Mouse (Mus musculus) frontal cortex, postnatal 36 days (tissue): Measurements from ENCODE around the gene Cxcr2.

ENCODE experiments used
- DNase-seq, 2 experiments: peaks; one replicate each; pipeline ENCODE4 v3.0.0; 2022; ENCODE audit warnings: low spot score in 2 of 2

The Cxcr2 gene

DNA sequence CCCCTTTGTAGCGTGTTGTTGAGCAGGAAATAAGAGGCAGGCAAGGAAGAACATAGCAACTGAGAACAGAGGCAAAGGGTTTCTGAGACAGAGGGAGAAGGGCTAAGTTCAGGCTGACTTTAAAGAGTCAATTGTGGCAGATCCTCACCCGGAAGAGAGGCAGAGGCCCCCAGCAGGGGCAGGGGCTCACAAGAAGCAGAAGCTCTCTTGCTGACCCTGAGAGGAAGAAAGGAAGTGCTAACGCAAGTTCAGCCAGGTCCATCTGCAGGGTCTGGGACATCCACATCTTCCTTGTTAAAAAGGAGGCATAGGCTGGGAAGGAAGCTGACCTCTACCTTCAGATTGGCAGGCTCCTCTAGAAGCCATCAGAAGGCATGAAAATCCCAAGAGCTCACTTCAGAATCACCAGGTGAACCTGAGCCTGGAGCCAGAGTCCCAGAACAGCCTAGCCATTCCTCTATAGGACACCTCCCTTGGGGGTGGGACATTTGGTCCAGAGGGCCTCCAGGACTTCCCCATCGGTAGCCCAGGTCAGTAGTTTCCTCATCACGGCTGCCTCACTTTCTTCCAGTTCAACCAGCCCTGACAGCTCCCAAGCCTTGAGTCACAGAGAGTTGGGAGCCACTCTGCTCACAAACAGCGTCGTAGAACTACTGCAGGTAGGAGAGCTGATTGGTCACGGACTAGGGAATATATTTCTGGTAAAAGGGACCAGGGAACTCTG, at the start of gene Cxcr2:
Gene Cxcr2 (plus strand): TSS at position 529 of the 724 bp plus-strand sequence.
- no peak for DNase-seq

- DNase-seq = no peak
These were observed 48.1 kb upstream of the Cxcr2 start for GRCm38 (mm10) chr1:74105660-74106059.

- DNase-seq = no peak
These were observed 47.6 kb upstream of the Cxcr2 start for GRCm38 (mm10) chr1:74106214-74106613.

GRCm38 (mm10) chr1:74107931-74108618, 45.7 kb upstream of the Cxcr2 start:
- DNase-seq = no peak

DNA sequence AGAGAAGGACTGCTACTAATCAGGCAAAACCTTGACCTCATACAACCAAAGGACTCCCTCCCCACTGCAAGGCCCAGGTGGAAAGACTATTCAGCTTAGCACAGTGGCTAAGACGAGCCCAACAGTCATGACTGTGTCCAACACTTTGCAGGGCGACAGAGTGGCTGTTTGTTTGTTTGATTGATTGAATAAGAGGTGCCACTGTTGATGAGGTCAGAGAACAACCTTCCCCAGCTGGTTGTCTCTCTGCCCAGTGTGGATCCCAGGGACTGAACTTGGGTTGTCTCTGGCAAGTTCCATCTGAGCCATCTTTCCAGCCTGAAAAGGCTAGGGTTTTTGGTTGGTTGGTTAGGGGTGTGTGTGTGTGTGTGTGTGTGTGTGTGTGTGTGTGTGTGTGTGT, 44.1 kb upstream of the Cxcr2 start:
- DNase-seq = no peak

DNA sequence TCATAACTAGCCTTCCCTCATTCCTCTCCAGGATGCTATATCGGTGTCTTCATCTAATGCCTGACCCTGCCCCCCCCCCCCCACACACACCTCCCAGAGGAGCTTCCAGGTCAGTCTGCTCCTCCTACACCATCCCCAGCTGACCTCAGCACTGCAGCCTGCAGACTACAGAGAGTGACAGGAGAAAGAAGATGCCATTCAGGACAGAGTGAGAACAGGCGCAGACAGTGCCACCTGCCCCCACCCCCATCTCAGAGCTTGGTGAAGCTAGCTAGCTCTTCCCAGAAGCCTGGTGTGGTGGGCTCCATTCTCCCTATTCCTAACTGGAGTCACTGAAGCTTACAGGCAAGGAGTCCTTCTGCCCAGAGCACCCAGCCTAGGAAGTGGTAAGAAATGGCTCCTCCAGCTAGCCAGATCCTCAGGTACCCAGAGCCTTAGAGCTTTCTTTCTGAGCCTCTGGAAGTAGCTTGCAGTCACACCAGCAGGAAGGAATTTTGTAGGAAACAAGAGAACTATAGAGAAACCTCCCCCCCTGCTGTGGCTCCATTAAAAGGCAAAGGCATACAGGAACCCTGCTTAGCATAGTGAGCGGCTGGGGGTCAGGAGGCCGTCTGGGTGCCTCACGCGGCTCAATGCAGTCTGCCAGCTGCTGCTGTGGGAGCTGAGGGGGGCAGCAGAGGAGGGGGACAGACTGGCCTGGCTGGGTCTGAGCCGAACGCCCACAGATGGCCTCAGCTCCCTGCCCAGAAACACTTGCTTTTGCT, 42.7 kb upstream of the Cxcr2 start:
- no peak for DNase-seq

DNA sequence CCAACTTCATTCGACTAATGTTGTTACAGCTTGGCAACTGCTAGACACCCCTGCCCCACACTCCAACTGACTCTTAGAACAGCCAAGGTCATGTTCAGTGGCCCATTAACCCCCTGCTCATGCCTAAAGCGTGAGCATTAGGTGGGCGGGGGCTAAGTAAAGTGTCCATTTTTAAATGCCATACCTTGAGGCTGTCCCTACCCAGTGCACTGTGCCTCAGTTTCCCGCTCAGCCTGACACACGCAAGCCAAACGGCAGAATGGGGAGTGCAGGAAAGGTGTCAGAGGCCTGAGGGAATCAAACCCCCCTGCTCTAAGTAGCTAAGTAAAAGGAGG, 42.1 kb upstream of the Cxcr2 start:
- no peak for DNase-seq

- DNase-seq = no peak
These were observed 40.7 kb upstream of the Cxcr2 start for GRCm38 (mm10) chr1:74113071-74113470.

DNA sequence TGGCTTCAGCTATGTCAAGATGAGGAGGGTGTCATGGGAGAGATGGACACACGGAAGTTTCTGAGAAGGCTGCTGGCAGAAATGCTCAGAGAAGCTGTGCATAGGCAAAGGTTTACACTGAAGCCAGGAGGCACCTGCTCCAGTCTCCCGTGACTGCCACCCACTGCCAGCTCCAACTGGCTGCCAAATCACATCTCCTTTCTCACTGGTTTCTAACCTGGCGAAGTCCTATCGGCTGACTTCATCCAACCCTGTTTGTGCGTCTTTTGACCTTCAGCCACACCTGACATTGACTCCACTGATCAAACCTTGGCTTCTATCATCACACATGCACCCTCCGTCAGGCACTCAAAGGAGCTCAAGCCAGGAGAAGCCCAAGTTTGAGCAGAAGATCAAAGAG, 35.9 kb upstream of the Cxcr2 start:
- no peak for DNase-seq

GRCm38 (mm10) chr1:74119115-74119514, 34.7 kb upstream of the Cxcr2 start:
- DNase-seq = no peak

- no peak for DNase-seq
These were observed 32.7 kb upstream of the Cxcr2 start for GRCm38 (mm10) chr1:74121138-74121537.

- DNase-seq = peak; percentile 66 to 69
These were observed 31.8 kb upstream of the Cxcr2 start for GRCm38 (mm10) chr1:74121821-74122576.

DNA sequence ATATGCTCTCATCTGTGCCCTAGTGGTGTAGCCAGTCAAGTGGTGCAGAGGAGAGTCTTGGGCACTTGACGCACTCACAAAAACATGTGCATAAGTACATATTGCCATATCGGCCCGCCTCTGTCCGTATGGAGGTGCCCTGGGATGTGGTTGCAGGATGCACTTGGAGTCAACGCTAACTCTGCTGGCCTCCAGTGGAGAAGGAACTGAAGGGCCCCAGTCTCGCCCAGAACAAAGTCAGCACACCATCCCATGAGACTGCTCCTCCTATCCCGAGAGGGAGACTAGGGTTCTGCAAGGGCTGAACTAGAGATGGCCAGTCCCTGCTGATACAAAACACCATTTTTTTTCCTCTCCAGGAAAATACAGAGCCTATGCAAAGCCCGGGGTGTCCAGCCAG, 30.6 kb upstream of the Cxcr2 start:
- DNase-seq = no peak

DNA sequence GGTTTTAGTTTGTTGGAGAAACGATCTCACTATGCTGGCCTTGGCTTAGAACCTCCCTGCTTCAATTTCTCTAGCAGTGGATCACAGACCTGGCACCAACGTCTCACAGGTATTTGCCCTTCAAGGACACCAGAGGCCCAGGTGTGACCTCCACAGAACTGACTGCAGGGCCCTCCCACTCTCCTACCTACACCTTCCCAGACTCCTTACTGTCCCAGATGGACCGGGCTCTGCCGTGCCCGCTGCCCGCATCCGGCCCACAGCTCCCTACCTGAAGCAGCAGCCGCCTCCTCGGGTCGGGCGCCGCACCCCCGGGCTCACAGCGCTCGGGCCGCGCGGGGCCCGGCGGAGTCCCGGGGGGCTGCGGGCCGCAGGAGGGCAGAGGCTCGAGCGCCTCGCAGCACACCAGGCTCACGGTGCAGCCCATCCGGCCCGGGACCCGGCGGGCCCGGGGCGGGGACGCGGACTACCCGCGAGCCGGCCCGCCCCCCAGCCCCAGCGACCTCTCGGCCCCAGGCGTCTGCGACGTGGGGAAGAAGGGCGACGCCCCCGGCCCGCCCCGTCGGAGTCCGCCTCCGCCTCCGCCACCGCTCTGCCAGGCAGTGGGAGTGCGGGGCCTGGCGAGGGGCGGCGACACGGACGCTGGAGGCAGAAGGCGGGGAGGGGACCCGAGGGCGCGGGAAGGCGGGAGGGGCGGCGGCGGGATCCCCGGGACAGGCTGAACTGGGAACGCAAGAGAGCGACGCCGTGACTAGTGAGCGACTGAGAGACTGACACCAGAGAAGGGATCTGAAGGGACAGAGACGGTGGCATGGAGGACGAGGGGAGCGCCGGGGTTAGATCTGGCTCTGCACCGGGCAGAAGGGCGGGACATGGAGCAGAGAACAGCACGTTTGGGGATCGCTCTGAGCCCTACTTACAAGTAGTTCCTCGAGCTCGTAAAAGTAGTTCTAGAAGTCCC, 29.5 kb upstream of the Cxcr2 start, which contains the start of gene Tns1:
Gene Tns1 (minus strand): TSS at position 429 of the 961 bp plus-strand sequence.
- no peak for DNase-seq

- peak; percentile 48 to 53 for DNase-seq
These were observed 28.7 kb upstream of the Cxcr2 start, which contains the start of gene Rufy4 for GRCm38 (mm10) chr1:74124991-74125552. TSS of gene Rufy4 (plus strand) at chr1:74125541.

DNA sequence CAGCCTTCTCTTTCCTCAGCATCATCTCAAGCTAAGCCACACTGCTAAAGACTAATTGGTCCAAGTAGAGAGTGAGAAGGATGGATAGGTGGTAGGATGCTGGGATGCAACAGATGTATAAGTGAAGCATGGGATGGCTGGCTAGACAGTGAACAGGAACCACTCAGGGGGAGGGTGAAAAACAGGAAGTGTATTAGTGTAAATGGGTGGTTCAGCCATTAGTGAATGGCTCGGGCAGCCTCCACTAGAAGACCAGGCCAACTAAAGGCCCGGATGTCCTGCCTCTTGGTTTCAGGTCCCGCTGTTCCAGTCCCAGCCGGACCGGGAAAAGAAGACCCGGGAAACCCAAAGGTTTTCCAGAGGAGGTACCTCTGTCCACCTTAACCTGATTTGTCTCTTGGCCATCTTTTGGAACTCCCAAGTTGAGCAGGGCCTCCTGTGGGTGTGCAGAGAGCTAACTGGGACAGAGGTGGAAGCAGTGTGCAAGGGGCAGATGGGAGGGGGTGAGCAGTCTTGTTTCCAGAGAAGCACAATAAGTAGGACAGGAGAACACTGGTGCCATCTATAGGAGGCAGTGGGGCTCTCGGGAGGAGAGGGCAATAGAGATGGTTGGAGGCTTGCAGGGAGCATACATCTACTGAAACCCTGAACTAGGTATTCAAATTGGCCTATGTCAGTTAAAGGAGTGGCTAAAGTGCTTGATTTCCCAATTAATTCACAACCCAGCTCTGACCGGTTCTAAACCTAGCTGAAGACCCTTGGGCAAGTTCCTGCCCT, 22.7 kb upstream of the Cxcr2 start:
- DNase-seq = no peak

DNA sequence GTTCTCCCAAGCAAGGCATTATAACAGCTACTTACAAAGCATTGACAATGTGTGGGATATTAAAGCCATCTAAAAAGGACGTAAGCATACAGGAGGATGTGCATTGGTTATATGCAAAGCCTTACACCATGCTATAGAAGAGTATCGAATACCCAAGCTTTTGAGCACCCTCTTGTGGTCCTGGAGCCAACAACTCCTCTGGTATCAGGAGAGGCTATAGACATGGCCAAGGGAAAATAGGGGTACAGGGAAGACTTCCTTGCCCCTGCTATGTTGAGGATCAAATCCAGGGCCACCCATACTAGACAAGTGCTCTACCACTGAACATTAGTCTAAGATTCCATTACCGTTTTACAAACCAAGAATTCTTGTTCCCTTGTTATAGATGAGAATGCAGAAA, 21.8 kb upstream of the Cxcr2 start:
- no peak for DNase-seq

DNA sequence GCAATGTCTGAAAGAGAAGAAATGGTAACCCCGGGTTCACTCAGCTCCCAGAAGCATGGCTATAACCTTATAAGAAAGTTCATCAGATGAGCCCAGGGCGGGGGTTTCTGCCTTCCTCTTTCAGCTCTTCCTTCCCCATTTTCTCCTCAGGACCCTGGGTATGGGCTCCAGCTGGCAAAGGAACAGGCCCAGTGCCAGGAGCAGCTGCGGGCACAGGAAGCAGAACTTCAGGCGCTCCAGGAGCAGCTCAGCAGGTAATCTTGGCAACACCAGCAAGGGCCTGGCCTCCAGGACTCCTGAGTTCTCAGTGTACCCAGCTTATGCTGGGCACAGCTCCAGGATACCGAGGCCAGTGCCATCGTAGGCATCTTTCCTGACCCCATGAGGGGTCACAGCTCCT, 19.8 kb upstream of the Cxcr2 start:
- DNase-seq = no peak

- no peak for DNase-seq
These were observed 18.4 kb upstream of the Cxcr2 start for GRCm38 (mm10) chr1:74135326-74135950.
